Mouse (Mus musculus) megakaryocyte progenitor cell, adult 5-6 weeks (primary cell): ENCODE data around the gene Ppil4. TPM values are rescaled to one million over a fixed set of nuclear protein-coding genes. Genes with fewer than 3 reads are reported as not detected.
"Not testable (repeated sequence)": the region's sequence is repeated elsewhere in the genome, so short reads cannot be mapped to it uniquely, and the experiment has no call there.

Experiments used
- ATAC-seq: replicated peaks from 2 replicates; pipeline ENCODE4 v1.8.0; 2016; ENCODE audit warnings: mild to moderate bottlenecking, moderate TSS enrichment, inconsistent platforms; ENCODE audit not compliant: poor library complexity
- total RNA-seq, 2 experiments: library from RNA; stranded (forward) in 1 of 2; stranded (reverse) in 1 of 2; fragments of 157-497, 149-512 nt in 1 of 2; fragments of 200-1000 nt in 1 of 2; gene quantifications; 2 replicates each; pipeline versions ENCODE4 v1.2.3 to v1.2.4; 2015 to 2017

The Ppil4 gene
- 43.2 and 44.3 TPM in 2 replicates for total RNA-seq (2015)
- 72.9 and 87.3 TPM in 2 replicates for total RNA-seq (2017)

DNA sequence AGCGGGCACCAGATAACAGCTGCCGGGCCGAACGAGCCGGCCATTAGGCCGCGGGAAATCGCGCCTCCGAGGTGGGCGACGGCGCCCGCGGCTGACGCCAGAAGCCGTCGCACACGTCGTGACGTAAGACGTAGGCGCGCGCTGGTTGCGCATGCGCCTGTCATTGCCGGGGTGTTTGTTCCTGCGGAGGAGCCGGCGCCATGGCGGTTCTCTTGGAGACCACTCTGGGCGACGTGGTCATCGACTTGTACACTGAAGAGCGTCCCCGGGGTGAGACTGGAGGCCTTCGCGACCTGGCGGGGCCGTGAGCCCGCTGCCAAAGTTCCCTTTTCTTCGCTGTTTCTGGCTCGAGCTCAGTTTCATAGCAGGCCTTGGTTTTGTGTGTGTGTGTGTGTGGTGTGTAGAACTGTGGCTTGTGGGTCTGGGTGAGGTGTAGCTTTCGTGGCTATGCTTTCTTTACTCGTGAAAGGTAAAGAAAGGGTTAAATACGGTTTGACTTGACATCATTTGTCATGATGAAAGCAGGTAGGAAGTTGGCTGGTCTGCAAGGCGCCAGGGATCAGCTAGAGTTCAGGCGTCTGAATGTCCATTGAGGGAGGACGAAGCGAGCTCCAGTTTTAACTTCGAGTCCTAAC lies at the start of gene Ppil4, which contains the start of gene Ginm1:
Ppil4 (plus strand) TSS at position 141 of the 635 bp plus-strand sequence.
Ginm1 (minus strand) TSS at position 74 of the 635 bp plus-strand sequence.
- peak; percentile 99 for ATAC-seq

- ATAC-seq: not testable (repeated sequence)
Observed at GRCm38 (mm10) chr10:7745528-7745927, 47.2 kb upstream of the Ppil4 start.

DNA sequence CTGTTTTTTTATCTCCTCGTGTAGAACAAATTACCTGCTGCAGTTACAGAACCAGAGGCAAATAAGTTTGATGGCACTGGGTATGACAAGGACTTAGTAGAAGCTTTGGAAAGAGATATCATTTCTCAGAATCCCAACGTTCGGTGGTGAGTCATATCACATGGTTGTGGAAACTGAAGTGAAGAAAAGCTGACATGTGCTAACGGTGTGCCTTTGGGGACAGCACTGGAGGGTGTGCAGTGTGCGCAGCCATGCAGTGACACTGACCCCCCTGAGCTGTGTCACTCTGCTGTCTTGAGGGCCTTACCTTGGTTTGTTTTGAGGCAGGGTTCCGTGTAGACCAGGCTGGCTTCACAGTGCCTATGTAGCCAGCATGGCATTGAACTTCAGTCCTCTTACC lies 43.9 kb upstream of the Ppil4 start:
- no peak for ATAC-seq

GRCm38 (mm10) chr10:7757544-7757943 lies 35.1 kb upstream of the Ppil4 start:
- ATAC-seq: peak; percentile 65

GRCm38 (mm10) chr10:7772346-7772745 lies 20.3 kb upstream of the Ppil4 start:
- no peak for ATAC-seq

DNA sequence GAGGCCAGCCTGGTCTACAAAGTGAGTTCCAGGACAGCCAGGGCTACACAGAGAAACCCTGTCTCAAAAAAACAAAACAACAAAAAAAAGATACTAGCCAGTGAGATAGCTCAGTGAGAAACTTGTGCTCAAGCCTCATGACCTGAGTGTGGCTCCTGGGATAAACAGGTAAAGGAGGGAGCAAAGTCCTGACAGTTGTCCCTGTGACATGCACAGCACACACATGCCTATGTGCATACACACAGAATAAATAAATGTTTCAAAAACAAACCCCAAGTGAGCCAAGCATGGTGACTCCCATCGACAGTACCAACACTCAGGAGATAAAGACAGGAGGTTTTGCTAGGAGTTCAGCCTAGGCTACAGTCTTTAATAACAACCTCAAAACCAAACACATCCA lies 19.9 kb upstream of the Ppil4 start:
- no peak for ATAC-seq

DNA sequence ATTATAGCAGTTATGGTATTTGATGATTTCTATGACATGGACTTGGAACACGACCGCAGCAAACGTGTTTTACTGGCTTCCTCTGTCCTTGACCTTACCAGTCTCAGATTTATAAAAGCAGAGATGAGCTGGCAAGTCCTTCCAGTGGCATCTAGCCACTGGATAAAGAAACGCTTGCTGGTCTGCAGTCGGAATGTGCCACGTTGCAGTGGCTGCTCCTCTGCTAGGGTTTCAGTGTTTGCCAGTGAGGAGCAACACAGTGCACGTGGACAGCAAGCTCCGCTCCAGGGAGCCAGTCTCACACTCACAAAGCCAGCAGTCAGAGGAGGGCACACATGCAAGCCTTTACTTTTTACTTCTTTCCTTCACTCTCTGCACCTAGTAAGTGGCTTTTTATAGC lies 17.3 kb upstream of the Ppil4 start:
- no peak for ATAC-seq

- no peak for ATAC-seq
Observed at GRCm38 (mm10) chr10:7778361-7778760, 14.3 kb upstream of the Ppil4 start.

DNA sequence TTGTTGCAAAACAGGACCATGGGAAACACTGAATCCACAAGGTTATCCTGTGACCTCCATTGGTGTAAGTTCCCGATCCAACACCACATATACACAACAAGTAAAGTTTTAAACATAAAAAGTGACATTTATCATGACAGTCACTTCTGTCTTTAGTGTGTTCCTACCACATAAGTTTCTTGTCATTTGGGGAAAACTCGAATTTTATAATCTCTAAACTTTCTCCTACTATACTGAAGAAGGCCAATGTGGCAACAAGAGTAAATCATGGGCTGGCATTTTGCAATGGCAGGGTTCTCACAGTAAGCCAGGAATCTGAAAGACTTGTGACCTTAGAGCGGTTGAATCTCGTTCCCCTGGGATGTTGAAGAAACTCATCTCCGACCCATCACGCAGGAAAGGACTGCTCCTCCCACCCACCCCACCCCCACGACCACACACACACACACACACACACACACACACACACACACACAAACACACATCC lies 12.9 kb upstream of the Ppil4 start:
- no peak for ATAC-seq

DNA sequence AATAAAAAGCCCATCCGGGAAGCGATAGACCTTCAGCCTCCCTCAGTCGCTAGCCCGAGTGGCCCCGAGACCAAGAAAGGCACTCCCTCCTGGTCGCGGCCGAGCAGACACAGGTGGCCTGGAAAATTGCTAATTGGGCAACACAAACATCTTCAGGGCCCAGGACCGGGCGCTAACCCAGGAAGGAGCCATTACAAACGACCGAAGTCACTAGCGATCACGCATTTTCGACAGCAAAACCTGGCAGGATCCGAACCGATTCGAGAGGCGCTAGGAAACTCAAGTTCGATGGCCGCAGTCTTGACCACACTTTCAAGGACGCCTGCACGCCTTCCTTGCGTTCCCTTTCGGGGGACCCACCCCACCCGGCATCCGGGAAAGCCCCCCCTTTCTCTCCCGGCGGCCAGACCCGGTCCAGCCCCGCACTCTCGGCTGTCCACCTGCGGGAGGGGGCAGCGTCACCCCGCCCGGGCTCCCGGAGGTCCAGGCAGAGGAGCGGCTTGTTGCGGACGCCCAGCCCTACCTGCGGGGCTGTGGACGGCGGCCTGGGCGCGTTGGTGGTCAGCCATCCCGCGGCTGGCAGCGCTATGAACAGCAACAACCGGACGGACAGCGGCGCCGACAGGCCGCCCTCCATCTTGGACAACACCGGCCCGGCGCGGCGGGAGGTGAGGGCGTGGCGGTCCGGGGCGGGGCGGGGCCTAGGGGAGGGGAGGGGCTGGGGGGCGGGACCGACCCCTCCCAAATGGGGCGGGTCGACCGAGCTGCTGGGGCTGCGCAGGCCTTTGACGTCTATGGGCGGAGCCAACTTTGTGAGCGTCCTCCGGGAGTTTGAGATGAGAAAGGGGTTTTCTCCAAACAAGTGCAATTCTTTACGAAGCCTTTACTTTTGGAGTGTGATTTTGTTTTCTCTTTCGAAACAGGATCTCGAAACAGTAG lies 12.2 kb upstream of the Ppil4 start:
- peak; percentile 97 for ATAC-seq

DNA sequence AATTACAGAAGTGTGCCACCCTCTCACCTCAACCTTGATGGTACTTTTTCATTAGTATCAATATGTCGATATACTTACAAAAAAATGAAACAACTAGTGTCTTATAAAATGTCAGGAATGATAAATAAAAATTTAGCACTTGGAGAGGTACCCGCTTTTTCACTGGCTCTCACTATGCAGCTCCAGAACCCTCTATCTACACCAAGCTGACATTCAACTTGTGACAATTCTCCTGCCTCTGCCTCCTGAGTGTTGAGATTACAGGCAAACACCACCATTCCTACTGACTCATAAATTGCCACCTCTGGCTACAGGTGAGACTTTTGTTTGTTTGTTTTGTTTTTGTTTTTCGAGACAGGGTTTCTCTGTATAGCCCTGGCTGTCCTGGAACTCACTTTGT lies 11.5 kb upstream of the Ppil4 start:
- no peak for ATAC-seq

DNA sequence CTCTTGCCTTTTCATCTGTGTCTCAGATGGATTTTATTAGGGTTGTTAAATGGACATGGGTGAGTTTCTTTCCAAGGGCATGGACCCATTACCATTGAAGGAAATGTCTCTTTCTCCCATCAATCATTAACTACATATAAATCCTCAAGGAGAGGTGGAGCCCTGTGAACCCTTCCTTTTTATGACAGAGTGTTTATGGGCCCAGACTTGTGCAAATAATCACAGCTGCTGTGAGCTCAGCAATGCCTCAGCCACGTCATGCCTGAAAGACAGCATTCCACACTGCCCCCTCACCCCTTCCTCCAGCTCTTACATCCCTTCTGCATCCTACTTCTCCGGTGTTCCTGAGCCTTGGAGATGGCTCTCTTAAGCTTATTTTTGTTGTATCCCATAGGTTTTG lies 5.4 kb upstream of the Ppil4 start:
- no peak for ATAC-seq

GRCm38 (mm10) chr10:7792254-7792750 lies 389 bp upstream of the Ppil4 start:
- peak; percentile 36 for ATAC-seq

GRCm38 (mm10) chr10:7801258-7801657 lies 8.6 kb downstream of the Ppil4 start:
- no peak for ATAC-seq

GRCm38 (mm10) chr10:7802519-7803140 lies 9.9 kb downstream of the Ppil4 start:
- peak; percentile 39; the same call in 1 of the 2 replicates for ATAC-seq

- ATAC-seq: peak; percentile 98
Observed at GRCm38 (mm10) chr10:7809937-7810336, 17.2 kb downstream of the Ppil4 start.

- ATAC-seq: no peak
Observed at GRCm38 (mm10) chr10:7816476-7816875, 23.8 kb downstream of the Ppil4 start.

DNA sequence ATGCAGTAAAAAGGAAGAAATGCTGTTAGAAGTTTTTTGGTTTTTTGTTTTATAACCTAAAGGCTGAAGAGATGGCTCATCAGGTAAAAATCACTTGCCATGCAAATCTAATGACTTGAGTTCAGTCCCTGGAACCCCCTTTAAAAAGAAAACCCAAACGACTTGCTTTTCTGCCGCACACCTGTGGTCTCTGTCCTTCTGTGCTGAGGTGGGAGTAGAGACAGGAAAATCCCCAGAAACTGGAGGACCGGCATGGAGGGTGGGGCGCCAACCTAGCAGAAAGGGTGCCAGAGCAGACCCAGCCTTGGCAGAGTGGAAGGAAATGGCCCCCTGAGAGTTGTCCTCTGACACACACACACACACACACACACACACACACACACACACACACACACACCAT lies 26.0 kb downstream of the Ppil4 start:
- ATAC-seq: no peak

DNA sequence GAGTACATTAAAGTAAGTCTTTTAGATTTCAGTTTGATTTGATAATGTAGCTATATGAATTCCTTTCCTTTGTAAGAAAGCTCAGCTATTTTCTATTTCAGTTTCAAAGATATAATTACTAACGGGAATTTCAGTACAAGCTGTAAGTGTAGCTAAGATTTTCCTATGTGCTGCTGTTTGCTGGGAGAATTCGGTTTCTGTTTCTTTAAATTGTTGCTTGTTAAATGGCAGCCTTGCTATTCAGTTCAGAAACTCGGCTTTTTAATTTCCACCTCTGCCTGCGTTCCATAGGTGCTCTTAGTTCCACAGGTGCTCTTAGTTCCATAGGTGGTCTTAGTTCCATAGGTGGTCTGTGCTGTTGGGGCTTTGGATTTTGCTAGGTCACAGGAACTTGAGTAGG lies 26.5 kb downstream of the Ppil4 start:
- no peak for ATAC-seq

DNA sequence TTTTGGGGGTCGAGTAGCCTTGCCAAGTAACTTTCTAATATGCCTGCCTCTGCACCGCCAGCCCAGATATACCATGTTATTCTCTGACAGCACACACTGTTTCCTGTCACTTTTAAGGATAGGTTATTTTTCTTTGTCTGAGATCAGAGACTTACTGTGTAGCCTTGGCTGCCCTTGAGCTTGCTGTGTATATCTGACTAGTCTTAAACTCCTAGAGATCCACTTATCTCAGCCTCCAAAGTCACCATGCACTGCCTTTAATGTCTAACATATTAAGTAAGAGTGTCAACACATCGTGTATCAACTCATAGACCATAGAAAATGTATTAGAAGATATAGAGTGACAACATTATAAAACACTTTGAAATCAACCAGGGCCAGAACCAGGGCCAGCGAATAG lies 26.9 kb downstream of the Ppil4 start:
- ATAC-seq: no peak

GRCm38 (mm10) chr10:7820171-7820570 lies 27.5 kb downstream of the Ppil4 start:
- ATAC-seq: no peak
